Mouse (Mus musculus) neutrophil, adult 5-6 weeks (primary cell): ENCODE measurements around the gene Igsf21. TPM values are rescaled to one million over a fixed set of nuclear protein-coding genes. Genes with fewer than 3 reads are reported as not detected.

ENCODE experiments used
- ATAC-seq: fragments of 151-379, 151-347 bp; 2 replicates; pipeline ENCODE4 v1.8.0; 2017; ENCODE audit warnings: mild to moderate bottlenecking, moderate TSS enrichment; ENCODE audit not compliant: insufficient number of reproducible peaks, poor library complexity, low FRiP score, severe bottlenecking; ENCODE audit errors: extremely low read depth
- total RNA-seq: library from RNA; stranded (forward); fragments of 200-1000 nt; gene quantifications from 2 replicates; pipeline ENCODE4 v1.2.3, GENCODE M21; 2017

Gene Igsf21
- total RNA-seq, 1 experiment from 2014 or later: not detected

DNA sequence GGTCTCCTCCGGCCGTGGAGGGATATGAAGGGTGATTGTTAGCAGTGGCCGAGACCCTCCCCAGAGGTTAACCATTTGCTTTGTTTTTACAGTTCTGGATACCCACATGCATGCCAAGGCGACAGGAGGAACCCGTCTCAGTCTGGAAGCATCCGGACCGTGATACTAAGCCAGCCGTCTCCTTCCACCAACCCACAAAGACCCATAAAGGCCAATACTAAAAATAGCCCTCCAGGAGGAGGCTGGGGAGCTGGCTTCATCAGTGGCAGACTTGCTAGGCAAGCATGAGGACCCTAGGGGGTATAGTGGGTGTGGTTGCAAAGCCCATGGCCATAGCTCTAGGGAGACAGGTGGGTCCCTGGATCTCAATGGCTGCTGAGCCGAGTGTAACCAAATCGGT is 41.8 kb downstream of the Igsf21 start:
- no peak for ATAC-seq

DNA sequence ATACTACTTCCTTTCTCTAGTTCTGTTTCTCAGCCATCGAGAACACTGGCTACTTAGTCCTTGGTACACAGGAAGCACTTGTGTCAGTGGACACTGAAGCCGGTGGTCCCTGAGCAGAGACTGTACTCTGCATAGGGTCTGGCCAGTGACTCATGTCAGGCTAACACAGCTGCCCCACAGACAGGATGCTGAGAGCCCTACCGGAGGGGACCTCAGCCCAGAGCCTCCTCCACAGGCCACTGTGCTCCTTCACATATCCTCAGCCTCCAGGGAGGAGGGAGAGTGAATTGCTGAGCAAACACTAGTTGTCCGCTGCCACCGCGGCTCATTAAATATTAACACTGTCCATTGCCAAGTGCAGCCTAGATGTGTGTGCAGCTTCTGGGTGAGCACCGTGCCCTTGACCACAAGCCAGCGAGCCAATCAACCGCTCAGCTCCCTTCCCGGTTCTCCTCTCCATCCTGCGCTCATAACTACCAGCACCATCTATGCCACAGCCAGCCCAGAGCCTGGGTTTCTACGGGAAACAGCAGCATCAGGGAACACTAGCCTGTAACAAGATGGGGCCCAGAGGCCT is 42.8 kb downstream of the Igsf21 start:
- ATAC-seq: no peak

DNA sequence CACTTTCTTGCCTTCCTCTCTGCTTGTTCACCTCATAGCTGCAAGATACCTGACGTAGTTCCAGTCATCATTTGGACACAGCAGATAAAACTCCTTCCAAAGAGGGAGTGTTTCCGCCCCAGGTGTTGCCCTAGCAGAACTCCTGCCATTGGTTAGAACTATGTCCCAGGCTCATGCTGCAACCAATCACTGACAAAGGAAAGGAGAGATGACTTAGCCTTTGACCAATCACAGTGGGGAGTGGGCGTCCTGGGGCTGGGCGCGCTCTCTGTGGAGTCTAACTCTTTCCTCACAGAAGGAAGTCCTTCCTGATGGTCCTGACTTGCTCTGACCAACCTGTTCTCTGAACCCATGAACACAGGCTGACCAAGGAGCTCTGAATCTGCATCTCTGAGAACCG is 44.4 kb downstream of the Igsf21 start:
- no peak for ATAC-seq

DNA sequence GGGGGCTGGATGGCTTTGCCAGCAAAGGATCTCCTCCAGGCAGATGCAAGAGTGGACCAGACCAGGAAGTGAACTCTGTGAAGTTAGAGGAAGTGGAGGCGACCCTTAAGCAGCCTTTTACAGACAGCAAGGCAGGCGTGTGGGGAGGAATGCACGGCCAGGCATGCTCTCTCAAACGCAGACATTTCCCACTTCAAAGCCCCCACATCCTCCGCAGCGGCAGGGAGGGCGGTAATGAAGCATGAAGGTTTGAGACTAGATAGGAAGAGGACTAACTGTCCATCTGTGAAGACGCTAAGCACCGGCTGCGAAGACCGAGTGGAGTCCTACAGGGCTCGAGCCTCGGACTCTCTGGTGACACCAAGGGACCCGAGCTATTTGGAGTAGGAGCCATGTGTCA is 46.3 kb downstream of the Igsf21 start:
- no peak for ATAC-seq

DNA sequence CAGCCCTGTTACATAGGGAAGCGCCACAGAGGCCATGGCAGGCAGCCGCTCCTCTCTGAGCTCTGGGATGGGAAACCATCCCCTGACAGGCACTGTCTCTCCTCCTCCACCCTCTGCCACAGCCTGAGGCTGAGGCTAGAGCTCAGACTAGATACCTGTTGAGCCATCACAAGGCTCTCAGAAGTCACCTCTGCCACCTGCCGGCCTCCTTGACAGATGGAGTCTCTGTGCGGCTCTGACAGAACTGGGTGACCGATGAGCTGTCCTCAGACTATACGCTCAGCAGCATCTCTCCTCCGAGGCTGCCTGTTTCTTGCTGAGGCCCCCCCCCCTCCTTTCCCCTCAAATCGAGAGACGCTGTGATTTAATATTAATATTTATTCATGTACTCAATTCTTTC is 49.9 kb downstream of the Igsf21 start:
- no peak for ATAC-seq

DNA sequence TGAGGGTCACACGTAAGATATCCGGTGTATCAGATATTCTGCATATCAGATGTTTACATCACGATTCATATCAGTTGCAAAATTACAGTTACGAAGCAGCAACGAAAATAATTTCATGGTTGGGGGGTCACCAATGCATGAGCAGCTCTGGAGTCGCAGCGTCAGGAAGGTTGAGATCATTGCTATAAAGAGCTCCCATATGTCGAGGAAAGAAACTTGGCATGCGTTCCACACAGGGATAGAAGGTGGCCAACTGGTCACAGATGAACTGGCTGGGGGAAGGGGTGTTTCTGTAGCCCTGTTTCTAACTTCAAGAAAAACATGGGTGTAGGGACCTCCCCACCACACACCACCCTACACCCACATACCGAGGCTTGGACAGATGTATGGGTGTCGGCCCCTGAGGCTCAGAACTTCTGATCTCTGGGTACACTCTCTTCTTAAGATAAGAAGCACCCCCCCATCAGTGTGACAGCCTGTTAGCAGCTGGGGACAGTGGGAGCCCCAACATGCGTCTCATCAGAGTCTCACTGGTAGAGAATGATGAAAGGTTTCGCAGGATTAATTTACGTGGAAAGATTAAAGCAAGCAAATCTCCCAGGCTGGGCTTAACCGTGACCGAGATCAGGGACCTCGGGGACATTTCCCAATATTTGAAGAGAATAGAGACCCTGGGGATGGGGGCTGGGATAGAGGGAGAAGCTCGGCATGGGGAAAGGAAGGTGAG is 54.1 kb downstream of the Igsf21 start:
- ATAC-seq: no peak

DNA sequence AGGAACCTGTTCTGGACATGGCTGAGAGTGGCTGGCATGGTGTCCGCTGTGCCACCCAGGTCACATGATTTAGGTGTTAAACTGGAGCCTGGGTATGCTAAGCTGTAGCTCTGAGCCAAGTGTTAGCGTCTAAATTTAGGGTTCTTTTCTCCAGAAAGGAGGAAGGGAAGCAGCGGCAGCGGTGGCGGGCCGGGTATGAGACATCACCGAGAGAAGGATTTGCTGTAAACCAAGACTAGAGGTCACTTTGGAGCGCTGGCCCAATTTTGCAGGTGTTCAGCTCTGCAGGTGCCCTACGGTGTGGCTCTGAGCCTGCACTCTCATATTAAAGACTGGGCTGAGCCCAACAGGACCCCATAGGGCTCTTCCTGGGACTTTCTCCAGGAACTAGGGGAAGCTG is 57.0 kb downstream of the Igsf21 start:
- ATAC-seq: no peak

DNA sequence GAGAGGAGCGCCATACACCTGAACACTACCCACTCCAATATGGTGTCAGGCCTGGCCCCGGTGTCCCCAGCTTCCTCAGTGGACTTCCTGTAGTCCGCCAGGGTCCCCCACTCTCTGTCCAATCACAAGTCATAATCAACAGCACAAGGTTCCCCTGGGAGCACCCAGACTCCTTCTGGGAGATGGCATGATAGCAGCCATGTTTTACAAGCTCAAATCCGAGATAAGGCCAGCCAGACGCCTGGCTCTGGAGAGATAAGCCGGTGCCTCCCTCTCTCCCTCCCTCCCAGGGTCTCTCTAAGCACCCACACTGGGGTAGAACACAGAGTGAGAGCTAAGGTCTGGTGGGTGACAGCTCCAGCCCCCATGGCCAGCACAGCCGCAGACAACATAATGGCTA is 58.0 kb downstream of the Igsf21 start:
- ATAC-seq: no peak

DNA sequence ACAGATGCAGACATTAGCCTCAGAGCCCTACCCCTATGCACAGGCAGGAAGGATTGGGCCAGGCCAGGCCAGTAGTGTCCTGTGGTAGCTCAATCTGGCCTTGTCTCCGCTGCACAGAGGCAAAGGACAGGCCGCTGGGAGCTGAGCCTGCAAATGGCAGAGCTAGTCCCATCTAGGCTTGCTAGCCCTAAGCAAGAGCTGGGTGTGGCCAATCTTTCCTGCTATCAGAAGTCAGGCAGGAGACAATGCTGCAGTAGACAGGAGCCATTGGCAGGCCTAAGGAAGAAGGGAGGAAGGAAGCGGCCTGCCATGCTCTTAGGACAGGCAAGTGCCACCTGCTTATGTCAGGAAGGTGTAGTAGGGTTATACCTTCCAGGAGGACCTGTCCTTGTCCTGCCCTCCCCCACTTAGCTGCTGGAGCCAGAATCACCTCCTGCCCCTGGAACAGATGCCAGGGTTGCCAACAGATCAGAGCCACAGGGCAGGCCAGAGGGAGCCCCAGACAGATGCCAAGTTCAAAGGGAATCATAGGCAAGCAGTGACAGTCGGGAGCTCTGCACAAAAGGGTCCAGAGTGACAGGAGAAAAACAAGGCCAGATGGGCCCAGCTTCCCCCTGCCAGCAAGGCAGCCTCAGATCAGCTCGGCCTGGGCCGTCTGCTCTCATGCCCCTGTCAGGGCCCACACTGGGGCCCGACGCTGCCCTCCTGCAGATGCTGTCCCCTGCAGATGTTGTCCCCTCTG is 59.0 kb downstream of the Igsf21 start:
- no peak for ATAC-seq

DNA sequence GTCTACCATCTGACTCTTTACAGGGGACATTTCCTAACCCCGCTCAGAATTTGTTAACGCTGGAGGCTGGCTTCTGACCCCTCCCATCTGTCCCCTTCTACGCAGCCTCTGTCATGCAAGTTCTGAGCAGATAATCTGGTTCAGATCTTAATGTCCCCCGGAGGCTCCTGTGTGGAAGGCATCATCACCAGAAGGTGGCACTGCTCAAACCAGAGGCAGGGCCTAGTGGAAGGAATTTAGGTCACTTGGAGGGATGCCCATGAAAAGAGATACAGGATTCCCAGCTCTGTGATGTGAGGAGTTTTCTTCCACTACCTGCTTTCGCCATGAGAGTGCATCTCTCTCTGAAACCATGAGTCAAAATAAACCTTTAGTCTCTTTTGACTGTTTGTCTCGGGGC is 67.0 kb downstream of the Igsf21 start:
- no peak for ATAC-seq

DNA sequence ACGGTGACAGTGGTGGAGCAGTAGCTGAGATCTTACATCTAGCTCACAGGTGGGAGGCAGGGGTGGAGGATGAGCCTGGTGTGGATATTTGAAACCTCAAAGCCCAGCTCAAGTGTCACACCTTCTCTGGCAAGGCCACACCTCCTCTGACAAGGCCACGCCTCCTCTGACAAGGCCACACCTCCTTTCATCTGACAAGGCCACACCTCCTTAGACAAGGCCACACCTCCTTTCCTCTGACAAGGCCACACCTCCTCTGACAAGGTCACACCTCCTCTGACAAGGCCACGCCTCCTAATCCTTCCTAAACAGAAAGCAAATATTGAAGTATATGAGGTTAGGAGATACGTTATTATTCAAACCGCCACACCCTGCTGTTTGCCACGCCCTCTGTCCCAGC is 69.5 kb downstream of the Igsf21 start:
- ATAC-seq: no peak

DNA sequence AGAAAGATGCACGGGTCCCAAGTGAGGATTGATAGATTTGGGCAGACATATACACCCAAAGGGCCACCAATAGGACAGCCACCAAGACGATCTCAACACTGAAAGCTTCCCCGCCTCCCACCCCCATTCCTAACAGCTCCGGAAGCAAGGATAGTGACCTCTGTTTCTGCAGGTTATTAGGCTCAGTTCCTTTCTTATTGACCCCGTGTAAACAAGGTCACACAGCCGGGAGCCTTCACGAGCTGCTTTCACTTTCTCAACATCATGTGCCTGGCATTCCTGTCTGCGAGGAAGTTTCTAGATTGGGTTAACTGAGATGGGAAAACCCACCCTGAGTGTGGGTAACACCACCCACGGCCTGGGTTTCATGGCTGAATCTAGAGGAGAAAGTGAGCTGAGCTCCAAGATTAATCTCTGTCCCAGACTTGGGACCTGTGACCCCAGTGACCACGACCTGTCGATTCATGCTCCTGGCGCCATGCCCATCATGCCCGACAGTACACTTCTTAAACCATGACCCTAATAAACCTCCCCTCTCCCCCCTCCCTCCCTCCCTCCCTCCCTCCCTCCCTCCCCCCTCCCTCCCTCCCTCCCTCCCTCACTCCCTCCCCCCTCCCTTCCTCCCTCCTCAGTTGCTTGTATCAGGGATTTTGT is 72.7 kb downstream of the Igsf21 start:
- no peak for ATAC-seq

DNA sequence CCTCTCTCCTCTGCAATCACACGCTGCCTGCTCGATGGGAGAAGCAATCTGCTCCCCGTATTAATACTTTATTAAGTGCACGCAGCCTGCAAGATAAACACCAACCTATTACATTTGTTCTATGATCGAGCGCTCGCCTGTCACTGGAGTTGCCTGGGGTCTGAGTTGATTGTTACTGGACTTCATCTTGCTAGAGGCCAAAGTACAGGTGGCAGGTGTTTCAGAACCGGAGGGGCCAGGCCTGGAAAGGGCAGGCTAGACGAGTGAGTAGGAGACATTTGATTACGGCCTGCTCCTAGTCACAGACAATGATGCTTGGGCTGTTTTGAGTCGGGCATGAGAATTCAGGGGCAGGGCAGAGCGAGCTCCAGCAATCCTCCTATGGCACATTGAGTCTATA is 73.5 kb downstream of the Igsf21 start:
- ATAC-seq: no peak

DNA sequence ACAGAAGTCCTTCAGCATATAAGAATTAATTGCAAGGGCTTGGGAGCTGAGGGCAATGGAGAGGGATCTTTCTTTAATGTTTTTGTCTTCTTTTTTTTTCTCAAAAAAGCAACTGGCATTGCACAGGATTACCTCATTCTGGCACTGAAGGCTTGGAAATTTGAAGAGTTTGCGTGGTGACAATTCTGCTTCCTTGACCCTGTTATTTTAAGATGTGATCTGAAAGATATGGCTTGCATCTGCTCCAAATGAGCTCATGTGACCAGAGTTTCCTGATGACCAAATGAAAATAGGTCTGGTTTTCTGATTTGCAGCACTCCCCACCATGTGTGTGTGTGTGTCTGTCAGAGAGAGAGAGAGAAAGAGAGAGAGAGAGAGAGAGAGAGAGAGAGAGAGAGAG is 74.7 kb downstream of the Igsf21 start:
- no peak for ATAC-seq

DNA sequence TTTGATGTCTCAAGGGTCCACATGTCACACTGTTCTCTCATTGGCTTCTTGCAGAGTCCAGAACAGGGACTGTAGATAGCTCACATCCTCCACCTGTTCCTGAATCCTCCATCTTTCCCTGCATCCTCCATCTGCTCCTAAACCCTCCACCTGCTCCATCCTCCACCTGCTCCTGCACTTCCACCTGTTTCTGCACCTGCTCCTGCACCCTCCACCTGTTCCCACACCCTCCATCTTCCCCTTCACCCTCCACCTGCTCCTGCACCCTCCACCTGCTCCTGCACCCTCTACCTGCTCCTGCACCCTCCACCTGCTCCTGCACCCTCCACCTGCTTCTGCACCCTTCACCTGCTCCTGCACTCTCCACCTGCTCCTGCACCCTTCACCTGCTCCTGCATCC is 75.4 kb downstream of the Igsf21 start:
- no peak for ATAC-seq

DNA sequence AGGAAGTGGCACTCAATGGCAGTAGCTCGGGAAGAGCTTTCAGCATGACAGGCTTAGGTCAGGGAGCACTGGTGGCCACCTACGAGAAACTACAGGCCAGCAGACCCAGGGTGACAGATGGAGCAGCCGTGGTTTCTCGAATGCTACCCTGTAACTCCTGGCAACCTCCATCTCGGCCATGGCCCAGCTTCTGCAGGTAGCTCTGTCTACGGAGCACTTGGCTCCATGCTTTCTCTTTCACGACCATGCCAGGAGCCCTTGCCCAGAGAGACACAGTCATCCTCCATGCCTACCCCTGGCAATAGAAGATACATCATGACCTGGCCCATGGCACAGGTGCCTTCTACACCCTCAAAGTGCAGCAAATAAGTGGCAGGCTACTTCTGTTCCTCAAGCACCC is 80.7 kb downstream of the Igsf21 start:
- no peak for ATAC-seq

DNA sequence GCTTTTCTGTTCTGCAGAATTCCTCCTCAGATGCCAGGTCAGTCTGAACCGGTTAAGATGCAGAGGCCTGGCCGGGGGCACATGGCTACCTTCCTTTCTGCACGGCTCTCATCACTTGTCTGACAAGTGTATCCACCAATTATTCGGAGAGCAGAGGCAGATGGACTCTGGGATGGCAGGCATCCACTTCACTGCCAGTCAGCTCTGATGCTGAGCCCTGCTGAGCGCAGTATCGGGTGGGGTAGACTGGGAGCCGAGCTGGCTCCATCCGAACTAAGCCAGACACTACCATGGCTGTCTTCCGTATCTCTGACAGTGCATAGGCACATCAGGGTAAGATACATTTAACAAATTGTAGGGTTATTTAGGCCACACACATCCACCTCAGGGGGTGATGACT is 81.9 kb downstream of the Igsf21 start:
- ATAC-seq: no peak

DNA sequence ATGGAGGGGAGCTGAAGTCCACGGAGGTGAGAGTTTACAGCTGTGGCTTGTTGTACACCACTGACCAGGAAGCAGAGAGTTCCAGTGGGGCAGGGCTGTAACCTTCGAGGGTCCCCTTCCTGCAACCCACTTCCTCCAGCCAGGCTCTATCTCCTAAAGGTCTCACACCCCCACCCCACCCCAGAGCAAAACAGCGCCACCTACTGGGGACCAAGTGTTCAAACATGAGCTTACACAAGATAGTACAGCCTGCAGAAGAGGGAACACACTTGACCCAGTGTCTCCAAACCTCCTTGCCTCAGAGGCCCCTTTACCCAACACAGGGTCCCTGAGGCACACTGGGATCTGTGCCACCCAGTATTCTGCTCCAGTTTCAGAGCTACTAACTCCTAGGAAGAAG is 87.0 kb downstream of the Igsf21 start:
- no peak for ATAC-seq

DNA sequence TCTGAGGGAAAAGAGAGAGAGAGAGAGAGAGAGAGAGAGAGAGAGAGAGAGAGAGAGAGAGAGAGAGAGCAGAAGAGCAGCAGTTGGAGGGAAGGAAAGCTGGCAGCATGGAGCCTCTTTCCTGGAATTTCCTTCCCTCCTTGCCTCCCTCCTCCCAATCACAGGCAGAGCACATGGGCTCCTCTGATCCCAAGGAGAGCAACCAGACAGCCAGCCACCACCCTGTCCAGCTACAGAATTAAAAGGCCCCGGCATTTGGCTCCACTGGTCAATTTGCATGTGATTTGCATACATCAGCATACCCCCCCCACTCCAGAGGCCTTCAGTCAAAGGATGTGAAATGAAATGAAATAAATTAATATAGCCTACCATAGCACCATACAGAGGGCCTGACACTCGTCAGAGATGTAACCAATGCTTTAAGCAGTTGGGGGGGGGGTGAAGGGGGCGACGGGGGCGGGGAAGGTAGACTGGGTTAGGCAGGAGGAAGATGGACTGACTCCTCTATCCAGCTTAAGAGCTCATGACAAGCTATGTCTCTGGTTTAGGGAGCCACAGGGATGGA is 91.6 kb downstream of the Igsf21 start:
- ATAC-seq: no peak

DNA sequence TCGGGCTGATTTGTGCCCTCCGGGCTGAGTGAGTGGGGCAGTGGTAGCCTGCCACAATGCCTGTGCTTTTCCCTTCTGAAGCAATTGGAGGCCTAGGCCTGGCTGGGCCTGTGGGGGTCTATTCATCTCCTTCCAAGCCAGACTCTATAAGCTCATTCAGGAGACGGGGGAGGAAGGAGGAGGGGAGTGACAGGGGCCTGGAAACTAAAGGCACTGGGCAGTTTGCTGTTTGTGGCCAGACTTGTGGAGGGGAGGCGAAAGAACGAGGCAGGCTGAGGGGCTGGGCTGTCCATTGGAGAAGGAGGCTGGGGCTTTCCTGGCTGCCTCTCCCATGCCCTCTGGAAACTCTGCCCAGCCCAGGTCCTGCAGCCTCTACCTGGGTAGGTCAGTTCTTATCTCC is 92.1 kb downstream of the Igsf21 start:
- ATAC-seq: no peak
